Mouse (Mus musculus) MEL (cell line): ENCODE measurements around the gene Tex22.

Experiments used
- CHD2 ChIP-seq: IDR thresholded peaks from 2 replicates; pipeline ENCODE4 v1.6.1; 2011; ENCODE audit warnings: low read length, improper control_type of control experiment
- GATA1 ChIP-seq: IDR thresholded peaks from 2 replicates; pipeline ENCODE4 v1.6.1; 2011; ENCODE audit warnings: low read depth, low read length, improper control_type of control experiment
- MAFK ChIP-seq: IDR thresholded peaks from 2 replicates; pipeline ENCODE4 v1.6.1; 2011; ENCODE audit warnings: low read depth, mild to moderate bottlenecking, low read length, improper control_type of control experiment, borderline replicate concordance
- POLR2A ChIP-seq, 2 experiments: IDR thresholded peaks; 2 replicates each; pipeline ENCODE4 v1.6.1; 2011 to 2012; ENCODE audit warnings: low read length in 2 of 2, mild to moderate bottlenecking in 2 of 2, control low read depth in 1 of 2, improper control_type of control experiment in 1 of 2, low read depth in 1 of 2, moderate library complexity in 1 of 2; ENCODE audit not compliant: control insufficient read depth in 1 of 2, insufficient read depth in 1 of 2, poor library complexity in 1 of 2
- TBP ChIP-seq: IDR thresholded peaks from 2 replicates; pipeline ENCODE4 v1.8.0; 2011; ENCODE audit warnings: low read depth, low read length, improper control_type of control experiment
- TCF12 ChIP-seq: IDR thresholded peaks from 2 replicates; pipeline ENCODE4 v1.6.1; 2014; ENCODE audit warnings: low read depth, mild to moderate bottlenecking, inconsistent platforms, low read length, improper control_type of control experiment, moderate library complexity
- USF1 ChIP-seq: IDR thresholded peaks from 2 replicates; pipeline ENCODE4 v1.6.1; 2014; ENCODE audit warnings: low read depth, mild to moderate bottlenecking, inconsistent platforms, low read length, improper control_type of control experiment, moderate library complexity

DNA sequence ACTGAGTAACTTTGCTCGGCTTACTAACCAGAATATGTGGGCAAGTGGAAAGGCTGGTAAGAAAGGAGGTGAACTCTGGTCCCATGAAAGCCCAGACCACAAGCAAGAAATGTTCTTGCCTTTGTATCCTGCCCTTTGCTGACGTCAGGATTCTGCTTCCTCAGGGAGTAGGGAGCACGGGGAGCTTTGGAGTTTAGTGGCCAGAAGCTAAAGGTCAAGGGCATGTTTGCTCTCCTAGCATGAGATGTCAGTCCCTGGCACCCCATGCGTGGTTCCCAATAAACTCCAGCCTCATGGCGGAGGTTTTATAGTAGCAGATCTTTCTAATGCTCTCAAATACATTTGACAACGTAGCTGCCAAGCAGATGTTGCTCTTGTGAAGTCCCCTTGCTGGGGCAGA lies 2.5 kb upstream of the Tex22 start:
- no peak for TF ChIP-seq MAFK
- no peak for TF ChIP-seq TBP
- TF ChIP-seq USF1 = no peak
- no peak for TF ChIP-seq CHD2
- TF ChIP-seq TCF12 = no peak
- TF ChIP-seq POLR2A (IDR thresholded peaks at IDR 0.05; ENCODE audit: control insufficient read depth in 1 of 2, insufficient read depth in 1 of 2, low read depth in 1 of 2, low read length in 2 of 2, poor library complexity in 1 of 2) = no peak
- TF ChIP-seq GATA1 = no peak
